ENCODE assay signal across 13 mouse cellular contexts in genomic region chr12:33174675-33175357, GRCm38 (mm10). TPM values are rescaled to one million over a fixed set of nuclear protein-coding genes. Genes with fewer than 3 reads are reported as not detected.
DNase-seq lines count a peak whose midpoint lies in the region; ATAC-seq and TF ChIP-seq lines count a peak whose summit lies in the region.
"Had no signal": no experiment of that assay in that cellular context is flagged by ENCODE, and none has a peak within 500 bp of the region (broad histone marks: within the 10 kb centered on the region; RNA-seq: fewer than 3 reads in every experiment).

No protein-coding gene starts in this region.

- H3K9me3 ChIP-seq in hindbrain, embryonic 13.5 days: no peaks in the 10 kb centered on the region
- H3K9me3 ChIP-seq in hindbrain, embryonic 11.5 days (ENCODE audit: control insufficient read depth, low read length): no peaks in the 10 kb centered on the region
- no peaks in the 10 kb centered on the region for H3K9me3 ChIP-seq in midbrain, embryonic 11.5 days (ENCODE audit: control insufficient read depth, low read length)
- no peaks in the 10 kb centered on the region for H3K9me3 ChIP-seq in midbrain, postnatal 0 days (ENCODE audit: low read length)
- no peaks in the 10 kb centered on the region for H3K9me3 ChIP-seq in neural tube, embryonic 15.5 days (replicated peaks)

- H3K4me1 ChIP-seq in hindbrain, embryonic 13.5 days (replicated peaks): peaks cover 33% of the 10 kb centered on the region
- no peaks in the 10 kb centered on the region for H3K4me1 ChIP-seq in hindbrain, embryonic 11.5 days (replicated peaks; ENCODE audit: control insufficient read depth, insufficient read depth, low read length)
- H3K4me1 ChIP-seq in midbrain, embryonic 11.5 days (ENCODE audit: control insufficient read depth, insufficient read depth, low read length): peaks cover 10% of the 10 kb centered on the region
- peaks cover 10% of the 10 kb centered on the region; the same call in 1 of the 2 replicates for H3K4me1 ChIP-seq in midbrain, postnatal 0 days (ENCODE audit: insufficient read depth, low read length)
- peaks cover 19% of the 10 kb centered on the region for H3K4me1 ChIP-seq in brown adipose tissue, adult 24 weeks (ENCODE audit: control insufficient read depth, insufficient read depth, insufficient read length, low read length)
- peaks cover 33% of the 10 kb centered on the region for H3K4me1 ChIP-seq in neural tube, embryonic 15.5 days

- H3K9ac ChIP-seq in hindbrain, embryonic 13.5 days: no peak overlapping the region
- no peak overlapping the region for H3K9ac ChIP-seq in hindbrain, embryonic 11.5 days (ENCODE audit: low read depth, low read length)
- no peak overlapping the region for H3K9ac ChIP-seq in midbrain, embryonic 11.5 days (ENCODE audit: low read length)
- no peak overlapping the region for H3K9ac ChIP-seq in midbrain, postnatal 0 days (replicated peaks; ENCODE audit: low read length, poor library complexity, severe bottlenecking)
- no peak overlapping the region for H3K9ac ChIP-seq in neural tube, embryonic 15.5 days (replicated peaks)

- H3K27ac ChIP-seq in hindbrain, embryonic 13.5 days: no peak overlapping the region
- H3K27ac ChIP-seq in hindbrain, embryonic 11.5 days (ENCODE audit: low read depth, low read length): no peak overlapping the region
- no peak overlapping the region for H3K27ac ChIP-seq in midbrain, embryonic 11.5 days (ENCODE audit: low read depth, low read length)
- H3K27ac ChIP-seq in midbrain, postnatal 0 days (ENCODE audit: low read depth, low read length): no peak overlapping the region
- H3K27ac ChIP-seq in brown adipose tissue, adult 24 weeks (replicated peaks; ENCODE audit: low read depth, low read length): peak overlapping the region; percentile 12; the same call in 1 of the 2 replicates
- H3K27ac ChIP-seq in neural tube, embryonic 15.5 days (replicated peaks): no peak overlapping the region

- H3K4me3 ChIP-seq in hindbrain, embryonic 13.5 days: no peak overlapping the region
- no peak overlapping the region for H3K4me3 ChIP-seq in hindbrain, embryonic 11.5 days (ENCODE audit: low read depth, low read length)
- no peak overlapping the region for H3K4me3 ChIP-seq in midbrain, embryonic 11.5 days (ENCODE audit: low read depth, low read length)
- no peak overlapping the region for H3K4me3 ChIP-seq in midbrain, postnatal 0 days (ENCODE audit: low read depth, low read length)
- no peak overlapping the region for H3K4me3 ChIP-seq in brown adipose tissue, adult 24 weeks (ENCODE audit: insufficient read depth, low read depth, low read length)
- H3K4me3 ChIP-seq in neural tube, embryonic 15.5 days (replicated peaks): no peak overlapping the region

- H3K27me3 ChIP-seq in hindbrain, embryonic 13.5 days: no peaks in the 10 kb centered on the region
- no peaks in the 10 kb centered on the region for H3K27me3 ChIP-seq in hindbrain, embryonic 11.5 days (ENCODE audit: control insufficient read depth, insufficient read depth, low read length)
- no peaks in the 10 kb centered on the region for H3K27me3 ChIP-seq in midbrain, embryonic 11.5 days (ENCODE audit: control insufficient read depth, insufficient read depth, low read length)
- H3K27me3 ChIP-seq in midbrain, postnatal 0 days (ENCODE audit: insufficient read depth, low read length): no peaks in the 10 kb centered on the region
- no peaks in the 10 kb centered on the region for H3K27me3 ChIP-seq in neural tube, embryonic 15.5 days (replicated peaks)

- WGBS in hindbrain, embryonic 13.5 days: 58% methylated on average over 10 of the region's 10 CpGs
- WGBS in hindbrain, embryonic 11.5 days: 68% methylated on average over 10 of the region's 10 CpGs
- 69% methylated on average over 10 of the region's 10 CpGs for WGBS in midbrain, embryonic 11.5 days
- 75% methylated on average over 10 of the region's 10 CpGs for WGBS in midbrain, postnatal 0 days
- 56% methylated on average over 10 of the region's 10 CpGs for WGBS in neural tube, embryonic 15.5 days

- no peak overlapping the region for H3K4me2 ChIP-seq in hindbrain, embryonic 13.5 days
- H3K4me2 ChIP-seq in hindbrain, embryonic 11.5 days (replicated peaks; ENCODE audit: low read depth, low read length): no peak overlapping the region
- H3K4me2 ChIP-seq in midbrain, embryonic 11.5 days: no peak overlapping the region
- no peak overlapping the region for H3K4me2 ChIP-seq in midbrain, postnatal 0 days (ENCODE audit: low read depth, low read length, poor library complexity, severe bottlenecking)
- H3K4me2 ChIP-seq in neural tube, embryonic 15.5 days: no peak overlapping the region

- peak; percentile 30; the same call in 1 of the 2 replicates for ATAC-seq in hindbrain, embryonic 13.5 days (ENCODE audit: low FRiP score)
- no peak for ATAC-seq in hindbrain, embryonic 11.5 days (ENCODE audit: low FRiP score)
- ATAC-seq in midbrain, embryonic 11.5 days (ENCODE audit: low FRiP score): peak; percentile 25; the same call in 1 of the 2 replicates
- no peak for ATAC-seq in midbrain, postnatal 0 days (ENCODE audit: low FRiP score)
- peak; percentile 13; the same call in 1 of the 2 replicates for ATAC-seq in neural tube, embryonic 15.5 days (ENCODE audit: low FRiP score)
- ATAC-seq: inflammation-experienced regulatory T-cells, adult 6 months had no signal

- TF ChIP-seq CTCF in midbrain, postnatal 0 days (IDR thresholded peaks at IDR 0.05): no peak

- DNase-seq in hindbrain, embryonic 11.5 days (ENCODE audit: low spot score): no peak
- DNase-seq in midbrain, embryonic 11.5 days (ENCODE audit: low spot score, missing footprints): no peak
- DNase-seq in midbrain, postnatal 0 days (ENCODE audit: low spot score): no peak
- DNase-seq in layer of hippocampus, adult 11-12 months (ENCODE audit: low spot score): no peak
- DNase-seq in left cerebral cortex, adult 18-20 months (ENCODE audit: low spot score in 2 of 2): no peak
- DNase-seq: adrenal gland, postnatal 10 days; cerebellum, postnatal 36 days; left cerebral cortex, postnatal 4 days; liver, postnatal 0 days had no signal

- no peaks in the 10 kb centered on the region; the same call in 1 of the 2 replicates for H3K36me3 ChIP-seq in hindbrain, embryonic 13.5 days
- no peaks in the 10 kb centered on the region for H3K36me3 ChIP-seq in hindbrain, embryonic 11.5 days (ENCODE audit: control insufficient read depth, insufficient read depth, low read length)
- H3K36me3 ChIP-seq in midbrain, embryonic 11.5 days (ENCODE audit: control insufficient read depth, insufficient read depth, low read length): no peaks in the 10 kb centered on the region
- no peaks in the 10 kb centered on the region for H3K36me3 ChIP-seq in midbrain, postnatal 0 days (ENCODE audit: insufficient read depth, low read length)
- no peaks in the 10 kb centered on the region for H3K36me3 ChIP-seq in neural tube, embryonic 15.5 days

RNA-seq across cellular contexts. Expression of gene Atxn7l1, which starts 27.3 kb away (rescaled TPM):
- polyA plus RNA-seq in hindbrain, embryonic 13.5 days (2015; fragmentation: Nextera tagmentation; extraction: Ambion mirVana): 19.9 and 22.4 TPM in 2 replicates
- polyA plus RNA-seq in hindbrain, embryonic 11.5 days (2014; fragmentation: Nextera tagmentation; extraction: Ambion mirVana): 19.5 and 21.1 TPM in 2 replicates
- polyA plus RNA-seq in midbrain, embryonic 11.5 days (2014; fragmentation: Nextera tagmentation; extraction: Ambion mirVana): 16.9 and 17.0 TPM in 2 replicates
- 23.6 and 27.8 TPM in 2 replicates for total RNA-seq in midbrain, postnatal 0 days (2014; rRNA removed)
- polyA plus RNA-seq in midbrain, postnatal 0 days (2015; fragmentation: Nextera tagmentation; extraction: Ambion mirVana): 20.3 and 20.9 TPM in 2 replicates
- 17.2 and 22.9 TPM in 2 replicates for polyA plus RNA-seq in brown adipose tissue, adult 24 weeks (2012; ENCODE audit: insufficient read depth, insufficient read length, missing spikeins)
- 19.4 and 27.7 TPM in 2 replicates for polyA plus RNA-seq in neural tube, embryonic 15.5 days (2015; fragmentation: Nextera tagmentation; extraction: Ambion mirVana)
- 10 to 100 TPM; 50.2 to 60.1 TPM for total RNA-seq in left cerebral cortex, adult 18-20 months (2021)

Comparison
In these comparisons a context has a peak if more than half of its experiments do, and no peak if none do; other contexts are left out.
1. ATAC-seq: peak in hindbrain, embryonic 13.5 days (single experiment), midbrain, embryonic 11.5 days (single experiment) and neural tube, embryonic 15.5 days (single experiment); none in hindbrain, embryonic 11.5 days (single experiment) and midbrain, postnatal 0 days (single experiment).